Mouse (Mus musculus) heart, postnatal 0 days (tissue): ENCODE data around the gene Ehbp1.

ENCODE experiments used
- CTCF ChIP-seq: IDR thresholded peaks from 2 replicates; pipeline ENCODE4 v1.5.1; 2016; ENCODE audit warnings: antibody characterized with exemption, control low read depth, low read depth
- EP300 ChIP-seq: IDR thresholded peaks from 2 replicates; pipeline ENCODE4 v1.6.1; 2016; ENCODE audit warnings: antibody characterized with exemption, low read depth

GRCm38 (mm10) chr11:22061660-22062059 lies 280.4 kb downstream of the Ehbp1 start:
- TF ChIP-seq CTCF (no peak), EP300 (no peak)
